Mouse (Mus musculus) yolk sac, embryonic 10.5 days (tissue): ENCODE data around the gene Prkcb.

ENCODE experiments used
- DNase-seq: peaks from one replicate; pipeline ENCODE4 v3.0.0-alpha.2; 2017; ENCODE audit warnings: low spot score

The Prkcb gene

GRCm38 (mm10) chr7:122322038-122322690, 33.6 kb downstream of the Prkcb start:
- DNase-seq: no peak

GRCm38 (mm10) chr7:122327942-122328341, 39.4 kb downstream of the Prkcb start:
- DNase-seq: no peak

GRCm38 (mm10) chr7:122328466-122328865, 39.9 kb downstream of the Prkcb start:
- DNase-seq: no peak

DNA sequence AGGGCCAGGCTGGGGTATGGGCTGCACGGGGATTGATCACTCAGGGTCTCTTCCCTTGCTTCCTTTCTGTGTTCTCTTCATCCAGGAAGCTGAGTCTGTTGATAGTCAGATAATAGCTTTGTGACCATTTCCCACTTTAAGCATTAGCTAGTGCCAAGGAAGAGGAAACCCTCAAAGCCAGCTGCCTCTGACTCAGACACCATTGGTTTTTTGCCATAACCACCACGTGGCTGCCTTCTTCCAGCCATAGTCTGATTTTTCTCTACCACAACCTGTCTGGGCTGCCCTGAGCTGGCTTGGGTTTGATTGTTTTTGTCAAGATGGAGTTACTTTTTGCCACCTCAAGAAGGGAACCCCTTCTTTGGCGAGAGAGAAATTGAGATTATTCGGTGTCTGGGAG, 41.0 kb downstream of the Prkcb start:
- no peak for DNase-seq

GRCm38 (mm10) chr7:122333686-122334085, 45.1 kb downstream of the Prkcb start:
- no peak for DNase-seq

DNA sequence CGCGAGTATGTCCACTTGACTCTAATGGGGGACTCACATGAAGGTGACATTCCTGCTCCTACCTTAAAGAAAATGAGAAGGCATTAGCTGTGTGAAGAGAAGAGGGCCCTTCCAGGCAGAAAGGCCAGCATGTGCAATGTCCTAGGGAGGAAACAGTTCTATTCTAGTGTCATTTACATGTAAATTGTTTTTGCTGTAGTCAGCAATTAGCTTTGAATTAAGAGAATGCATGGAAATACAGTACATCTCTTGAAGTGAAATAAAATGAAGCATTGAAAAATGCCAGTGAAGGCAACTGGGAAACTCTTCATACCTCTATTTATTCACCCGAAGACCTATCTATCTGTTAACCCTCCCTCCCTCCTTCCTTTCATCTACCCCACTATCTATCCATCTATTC, 48.8 kb downstream of the Prkcb start:
- no peak for DNase-seq

- DNase-seq: no peak
These were observed 49.5 kb downstream of the Prkcb start for GRCm38 (mm10) chr7:122338055-122338454.

DNA sequence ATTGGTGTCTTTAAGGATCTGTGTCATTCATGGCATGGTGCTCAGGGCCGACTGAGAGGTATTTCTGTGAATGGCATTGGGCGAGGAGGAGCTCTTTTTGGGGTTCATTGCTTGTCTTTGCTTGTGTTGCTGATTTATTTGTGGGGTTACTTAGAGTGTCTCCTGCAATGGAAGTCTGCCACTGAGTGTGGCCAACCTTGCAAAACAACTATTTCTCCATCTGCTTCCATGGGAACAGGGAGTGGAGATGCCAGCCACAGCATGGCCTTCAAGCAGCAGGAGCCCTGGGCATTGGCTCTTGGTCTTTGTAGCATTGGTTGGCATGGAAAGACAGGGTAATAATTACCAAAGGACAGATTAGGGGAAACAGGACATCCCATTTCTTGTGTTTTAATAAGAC, 50.9 kb downstream of the Prkcb start:
- no peak for DNase-seq

DNA sequence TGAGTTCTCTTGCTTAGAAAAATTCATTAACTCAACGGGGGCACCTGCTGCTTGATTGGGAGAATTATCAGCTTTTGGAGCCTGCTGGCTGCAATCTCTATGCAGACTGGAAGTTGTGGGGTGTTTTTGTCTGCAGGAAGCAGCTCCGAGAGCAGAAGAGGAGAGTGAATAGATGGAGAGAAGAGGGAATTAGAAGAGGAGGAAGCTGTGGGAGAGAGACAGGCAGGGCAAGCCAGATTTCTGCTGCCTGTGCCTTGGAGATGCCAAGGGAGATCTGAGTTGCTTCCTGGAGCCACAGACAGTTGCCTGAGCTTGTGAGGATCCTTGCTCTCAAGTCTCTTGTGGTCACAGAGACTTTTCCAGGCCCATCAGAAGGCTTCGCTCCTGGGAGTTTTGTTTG, 53.3 kb downstream of the Prkcb start:
- DNase-seq: no peak

DNA sequence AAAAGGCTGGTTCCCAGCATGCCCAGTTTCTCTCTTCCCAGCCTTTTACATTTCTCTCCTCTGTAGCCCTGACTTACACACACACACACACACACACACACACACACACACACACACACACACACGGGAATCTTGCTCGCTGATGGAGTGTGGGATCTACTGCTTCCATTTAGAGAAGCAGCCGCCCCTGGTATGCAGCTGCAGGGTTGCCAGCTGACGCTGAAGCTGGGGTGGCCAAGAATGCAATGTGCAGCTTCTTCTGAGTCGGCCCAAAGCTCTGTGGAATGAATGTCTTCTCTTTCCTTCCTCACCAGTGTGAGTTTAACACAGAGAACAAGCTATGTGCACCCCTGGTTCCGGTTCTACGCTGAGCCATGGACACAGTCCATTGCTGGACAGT, 56.1 kb downstream of the Prkcb start:
- no peak for DNase-seq

GRCm38 (mm10) chr7:122346251-122347242, 58.0 kb downstream of the Prkcb start:
- DNase-seq: no peak

DNA sequence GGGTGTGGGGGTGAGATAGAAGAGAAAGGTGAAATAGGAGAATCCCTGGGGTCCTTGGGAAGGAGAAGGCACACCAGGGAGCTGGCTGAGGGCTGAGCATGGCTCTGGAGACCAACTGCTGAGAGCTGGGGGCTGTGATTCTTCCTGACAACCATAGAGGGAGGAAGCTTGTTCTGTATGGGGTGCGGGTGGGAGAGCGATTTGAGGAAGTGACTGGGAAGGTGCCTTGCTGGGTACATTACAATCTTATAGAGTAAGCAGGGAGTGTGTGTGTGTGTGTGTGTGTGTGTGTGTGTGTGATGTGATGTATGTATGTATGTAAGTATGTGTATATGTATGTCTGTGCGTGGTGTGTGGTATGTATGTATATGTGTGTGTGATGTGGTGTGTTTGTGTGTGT, 58.9 kb downstream of the Prkcb start:
- no peak for DNase-seq

DNA sequence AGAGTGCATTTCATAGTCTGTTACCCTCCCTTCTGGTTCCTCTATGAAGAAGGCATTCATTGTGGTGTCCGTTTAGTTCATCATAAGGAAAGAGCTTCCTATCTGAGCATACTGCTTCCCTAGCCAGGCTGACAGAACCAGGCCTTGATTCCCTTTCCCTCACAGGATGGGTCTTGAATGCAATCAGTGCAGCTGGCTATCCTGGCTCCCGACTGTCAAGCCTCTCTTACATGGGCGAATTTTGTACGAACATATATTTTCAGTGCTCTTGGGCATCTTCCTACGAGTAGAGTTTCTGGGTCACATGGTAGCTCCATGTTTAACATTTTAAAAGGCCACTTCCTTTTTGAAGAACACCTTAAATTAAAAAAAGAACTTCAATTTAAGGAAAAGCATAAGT, 61.4 kb downstream of the Prkcb start:
- DNase-seq: no peak

GRCm38 (mm10) chr7:122350741-122351140, 62.2 kb downstream of the Prkcb start:
- no peak for DNase-seq

- DNase-seq: no peak
These were observed 63.3 kb downstream of the Prkcb start for GRCm38 (mm10) chr7:122351816-122352215.

GRCm38 (mm10) chr7:122352566-122353277, 64.2 kb downstream of the Prkcb start:
- DNase-seq: no peak

DNA sequence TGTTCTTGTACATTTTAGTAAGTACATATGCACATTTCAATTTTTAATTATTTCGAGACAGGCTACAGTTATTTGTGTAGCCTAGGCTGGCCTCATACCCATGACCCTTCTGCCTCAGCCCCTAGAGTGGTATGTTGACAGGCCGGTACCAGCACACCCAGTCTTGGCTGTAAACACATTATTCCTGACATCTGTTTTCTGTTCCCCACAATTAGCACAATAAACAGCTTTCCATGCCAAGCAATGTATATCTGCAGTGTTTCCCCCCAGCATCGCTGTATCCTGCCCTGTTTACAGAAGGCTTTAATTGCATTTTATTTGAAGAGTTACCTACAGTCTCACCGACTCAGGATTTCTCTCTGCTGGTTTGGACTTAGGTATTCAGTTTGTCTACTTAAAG, 64.8 kb downstream of the Prkcb start:
- no peak for DNase-seq

DNA sequence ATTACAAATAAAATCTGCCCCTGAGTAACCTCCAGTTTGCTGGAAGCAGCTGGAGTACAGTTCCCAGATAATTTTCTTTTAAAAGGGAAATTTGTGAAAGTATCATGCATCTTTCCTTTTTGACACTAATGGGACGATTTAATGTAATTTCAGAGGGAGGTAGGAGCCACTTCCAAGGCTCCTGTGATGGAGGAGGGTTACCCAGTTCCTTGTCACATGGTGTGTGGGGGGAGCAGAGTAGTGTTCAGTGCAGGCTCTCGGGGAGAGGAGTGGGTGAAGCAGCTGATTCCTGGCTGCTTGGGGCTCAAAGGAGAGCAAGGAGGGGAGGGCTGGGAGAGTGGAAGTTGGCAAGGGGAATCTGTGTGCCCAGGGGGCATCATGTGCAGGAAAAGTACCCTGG, 68.4 kb downstream of the Prkcb start:
- DNase-seq: no peak

DNA sequence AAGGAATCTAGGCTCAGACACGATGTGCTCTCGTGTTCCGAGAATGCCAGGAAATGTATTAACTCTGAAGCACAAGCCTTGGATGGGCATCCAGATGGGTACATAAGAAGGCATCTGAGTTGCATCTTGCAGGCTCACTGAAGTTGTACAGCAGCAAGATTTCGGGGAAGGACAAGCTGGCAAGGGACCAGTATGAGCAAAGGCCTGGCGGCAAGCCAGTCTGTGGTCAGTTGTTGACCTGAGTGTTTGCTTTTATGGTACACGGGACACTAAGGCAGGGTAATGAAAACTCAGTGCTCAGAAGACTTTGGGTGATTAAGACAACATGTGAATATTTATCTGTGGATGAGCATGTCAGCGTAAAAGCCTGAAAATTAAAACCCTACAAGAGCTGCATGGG, 69.3 kb downstream of the Prkcb start:
- DNase-seq: no peak

DNA sequence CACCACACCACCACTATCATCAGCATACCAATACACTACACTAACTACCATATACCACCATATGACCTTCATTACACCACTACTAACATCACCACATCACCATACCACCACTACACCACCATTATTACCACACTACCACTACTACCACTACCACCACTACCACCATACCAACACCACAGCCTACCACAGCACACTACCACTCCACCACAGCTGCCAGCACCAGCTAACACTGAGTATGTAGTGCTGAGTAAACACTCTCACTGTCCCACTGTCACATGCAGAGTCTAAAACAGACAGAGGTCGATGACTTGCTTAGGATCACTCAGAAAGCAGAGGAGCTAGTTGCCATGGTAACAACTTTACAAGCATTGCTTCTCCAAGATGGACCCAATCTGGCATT, 78.1 kb downstream of the Prkcb start:
- no peak for DNase-seq

DNA sequence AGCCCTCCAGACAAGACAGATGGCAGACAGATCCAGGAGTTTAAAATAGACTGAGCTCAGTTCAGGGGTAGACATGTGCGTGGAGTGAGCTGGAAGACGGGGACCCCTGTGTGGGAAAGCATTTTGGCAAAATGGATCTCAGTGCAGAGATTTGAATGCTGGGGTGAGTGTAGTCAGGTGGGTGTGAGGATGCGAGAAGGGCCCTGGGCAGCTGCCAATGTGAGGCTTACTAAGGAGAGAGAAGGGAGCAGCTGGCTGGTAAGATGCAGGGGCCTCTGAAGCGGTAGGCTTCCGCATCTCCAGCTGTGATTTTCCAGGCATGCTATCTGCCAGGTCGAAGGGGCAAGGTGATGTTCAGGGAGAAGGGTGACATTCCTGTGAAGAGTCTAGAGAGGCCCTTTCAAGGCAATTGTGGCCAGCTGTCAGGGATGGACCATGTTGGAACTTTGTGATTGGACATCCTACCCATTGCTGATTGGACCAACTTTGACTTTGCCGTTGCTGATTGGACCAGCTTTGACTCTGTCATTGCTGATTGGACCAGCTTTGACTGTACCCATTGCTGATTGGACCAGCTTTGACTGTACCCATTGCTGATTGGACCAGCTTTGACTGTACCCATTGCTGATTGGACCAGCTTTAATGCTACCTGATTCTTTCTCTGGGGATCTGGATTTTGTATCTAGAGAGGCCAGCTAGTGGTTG, 78.9 kb downstream of the Prkcb start:
- DNase-seq: no peak

GRCm38 (mm10) chr7:122370488-122370887, 81.9 kb downstream of the Prkcb start:
- no peak for DNase-seq
